Mouse (Mus musculus): ENCODE results near the gene Olfr822. TPM values are rescaled to one million over a fixed set of nuclear protein-coding genes. Genes with fewer than 3 reads are reported as not detected.

Gene Olfr822
- polyA plus RNA-seq (2014; fragmentation: Illumina TruSeq; extraction: RNeasy Lipid Tissue Mini Kit (QIAGEN cat#74804)) = not detected

GRCm38 (mm10) chr10:130070910-130071309, at the start of gene Olfr822:
Gene Olfr822, plus strand, starts transcription at chr10:130071210.

GRCm38 (mm10) chr10:130030048-130030447, 41.0 kb upstream of the Olfr822 start, which contains the start of gene Olfr821:
Gene Olfr821, plus strand, starts transcription at chr10:130030348.

GRCm38 (mm10) chr10:130115283-130115682, 44.3 kb downstream of the Olfr822 start, which contains the start of gene Olfr823:
Gene Olfr823, minus strand, starts transcription at chr10:130115383.

Other genes with a start within 250 kb of the Olfr822 start
- not detected for gene Olfr812, start 225.1 kb upstream of the Olfr822 start, polyA plus RNA-seq (2014; fragmentation: Illumina TruSeq; extraction: RNeasy Lipid Tissue Mini Kit (QIAGEN cat#74804))
- gene Olfr813, start 215.8 kb upstream of the Olfr822 start, polyA plus RNA-seq (2014; fragmentation: Illumina TruSeq; extraction: RNeasy Lipid Tissue Mini Kit (QIAGEN cat#74804)) = not detected
- not detected for gene Olfr814, start 191.4 kb upstream of the Olfr822 start, polyA plus RNA-seq (2014; fragmentation: Illumina TruSeq; extraction: RNeasy Lipid Tissue Mini Kit (QIAGEN cat#74804))
- not detected for gene Olfr815, start 165.3 kb upstream of the Olfr822 start, polyA plus RNA-seq (2014; fragmentation: Illumina TruSeq; extraction: RNeasy Lipid Tissue Mini Kit (QIAGEN cat#74804))
- not detected for gene Olfr816, start 155.6 kb upstream of the Olfr822 start, polyA plus RNA-seq (2014; fragmentation: Illumina TruSeq; extraction: RNeasy Lipid Tissue Mini Kit (QIAGEN cat#74804))
- not detected for gene Olfr818, start 122.1 kb upstream of the Olfr822 start, polyA plus RNA-seq (2014; fragmentation: Illumina TruSeq; extraction: RNeasy Lipid Tissue Mini Kit (QIAGEN cat#74804))
- gene Olfr819, start 103.9 kb upstream of the Olfr822 start, polyA plus RNA-seq (2014; fragmentation: Illumina TruSeq; extraction: RNeasy Lipid Tissue Mini Kit (QIAGEN cat#74804)) = 0.29 TPM
- gene Olfr247, start 95.1 kb upstream of the Olfr822 start, polyA plus RNA-seq (2014; fragmentation: Illumina TruSeq; extraction: RNeasy Lipid Tissue Mini Kit (QIAGEN cat#74804)) = not detected
- not detected for gene Gm10310, start 86.1 kb upstream of the Olfr822 start, polyA plus RNA-seq (2014; fragmentation: Illumina TruSeq; extraction: RNeasy Lipid Tissue Mini Kit (QIAGEN cat#74804))
- not detected for gene Olfr820, start 58.6 kb upstream of the Olfr822 start, polyA plus RNA-seq (2014; fragmentation: Illumina TruSeq; extraction: RNeasy Lipid Tissue Mini Kit (QIAGEN cat#74804))
- not detected for gene Olfr821, start 40.9 kb upstream of the Olfr822 start, polyA plus RNA-seq (2014; fragmentation: Illumina TruSeq; extraction: RNeasy Lipid Tissue Mini Kit (QIAGEN cat#74804))
- gene Olfr823, start 44.2 kb downstream of the Olfr822 start, polyA plus RNA-seq (2014; fragmentation: Illumina TruSeq; extraction: RNeasy Lipid Tissue Mini Kit (QIAGEN cat#74804)) = 0.57 TPM
- 0.57 TPM for gene Olfr824, start 58.8 kb downstream of the Olfr822 start, polyA plus RNA-seq (2014; fragmentation: Illumina TruSeq; extraction: RNeasy Lipid Tissue Mini Kit (QIAGEN cat#74804))
- not detected for gene Olfr825, start 95.6 kb downstream of the Olfr822 start, polyA plus RNA-seq (2014; fragmentation: Illumina TruSeq; extraction: RNeasy Lipid Tissue Mini Kit (QIAGEN cat#74804))
- gene Olfr826, start 113.0 kb downstream of the Olfr822 start, polyA plus RNA-seq (2014; fragmentation: Illumina TruSeq; extraction: RNeasy Lipid Tissue Mini Kit (QIAGEN cat#74804)) = not detected
- gene Olfr827, start 143.2 kb downstream of the Olfr822 start, polyA plus RNA-seq (2014; fragmentation: Illumina TruSeq; extraction: RNeasy Lipid Tissue Mini Kit (QIAGEN cat#74804)) = not detected
- gene Neurod4, start 209.0 kb downstream of the Olfr822 start, polyA plus RNA-seq (2014; fragmentation: Illumina TruSeq; extraction: RNeasy Lipid Tissue Mini Kit (QIAGEN cat#74804)) = not detected

Data from ovary, adult 10 weeks (tissue).